Mouse (Mus musculus) right cerebral cortex, postnatal 10 days (tissue): ENCODE results near the gene Gm5485.
A peak's percentile ranks its signal among the peaks of the same experiment; 100 is the strongest.

Experiments used
- DNase-seq, 2 experiments: peaks; one replicate each; pipeline ENCODE4 v3.0.0; 2021; ENCODE audit warnings: low spot score in 2 of 2

The Gm5485 gene

DNA sequence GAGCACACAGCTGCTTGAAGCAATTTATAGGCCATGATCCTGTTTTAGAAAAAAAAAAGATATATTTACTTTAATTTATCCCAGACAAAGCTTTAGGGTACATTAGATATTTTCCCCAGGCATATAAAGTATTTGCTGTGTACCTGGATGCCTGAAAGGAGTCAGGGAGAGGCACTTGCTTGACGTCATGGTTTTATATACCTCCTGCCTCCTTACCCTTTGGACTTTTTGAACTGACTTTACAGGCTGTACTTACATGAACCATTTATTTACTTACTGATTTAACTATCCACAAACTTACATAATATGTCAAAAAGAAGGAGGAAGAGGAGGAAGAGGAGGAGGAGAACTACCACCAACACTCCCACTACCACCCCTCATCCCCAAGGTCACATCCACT is at the start of gene Gm5485:
Gene Gm5485 (minus strand): TSS at position 171 of the 400 bp plus-strand sequence.
- DNase-seq = no peak

DNA sequence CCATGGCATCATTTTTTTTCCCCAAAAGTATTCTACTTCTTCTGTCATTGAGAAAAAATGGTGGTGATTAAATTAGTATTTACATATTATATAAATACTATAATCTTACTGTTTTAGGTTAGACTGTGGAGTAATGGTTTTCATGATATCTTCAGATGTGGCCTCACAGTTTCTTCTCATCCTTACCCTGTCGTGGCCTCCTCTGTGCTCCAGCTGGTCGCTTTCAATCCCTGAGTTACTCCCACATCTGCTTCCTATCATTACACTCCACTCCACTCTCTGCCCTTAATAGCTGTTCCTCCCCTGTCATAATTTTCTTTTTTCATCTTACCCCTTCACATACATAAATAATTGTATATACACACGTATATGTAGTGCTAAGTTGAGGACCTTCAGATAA is 41.0 kb upstream of the Gm5485 start:
- no peak for DNase-seq

DNA sequence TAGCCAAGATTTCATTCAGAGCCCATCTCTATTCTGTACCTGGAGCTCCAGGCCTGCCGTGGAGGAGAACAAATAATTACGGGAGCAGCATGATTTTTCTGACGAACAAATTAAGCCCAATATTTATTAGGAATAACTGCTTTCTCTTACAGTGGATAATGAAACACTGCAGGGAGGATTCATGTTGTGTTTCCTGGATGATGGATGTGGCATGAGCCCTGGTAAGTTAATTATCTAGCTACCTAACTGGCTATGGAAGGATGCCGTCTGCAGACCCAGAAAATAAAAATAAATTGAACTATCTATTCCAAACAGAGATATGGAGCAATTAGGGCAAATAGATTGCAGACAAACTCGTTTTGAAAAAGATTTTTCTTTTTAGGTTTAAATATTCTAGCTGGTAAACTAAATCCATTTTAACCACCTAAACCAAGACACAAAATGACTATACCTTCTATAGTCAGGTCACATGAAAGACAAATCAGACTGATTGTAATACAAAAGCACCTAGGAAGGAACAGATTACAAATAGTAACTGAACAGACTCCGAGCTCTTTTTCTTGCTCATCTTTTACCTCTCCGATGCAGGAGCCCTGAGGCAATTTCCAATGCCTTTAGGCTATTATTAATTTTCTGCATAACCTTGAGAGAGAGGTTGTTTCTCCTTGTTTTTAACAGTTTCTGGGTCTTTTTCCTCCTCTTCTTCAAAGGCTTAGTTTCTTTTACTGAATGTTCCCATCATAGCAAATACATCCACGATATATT is 34.1 kb upstream of the Gm5485 start:
- DNase-seq = no peak

DNA sequence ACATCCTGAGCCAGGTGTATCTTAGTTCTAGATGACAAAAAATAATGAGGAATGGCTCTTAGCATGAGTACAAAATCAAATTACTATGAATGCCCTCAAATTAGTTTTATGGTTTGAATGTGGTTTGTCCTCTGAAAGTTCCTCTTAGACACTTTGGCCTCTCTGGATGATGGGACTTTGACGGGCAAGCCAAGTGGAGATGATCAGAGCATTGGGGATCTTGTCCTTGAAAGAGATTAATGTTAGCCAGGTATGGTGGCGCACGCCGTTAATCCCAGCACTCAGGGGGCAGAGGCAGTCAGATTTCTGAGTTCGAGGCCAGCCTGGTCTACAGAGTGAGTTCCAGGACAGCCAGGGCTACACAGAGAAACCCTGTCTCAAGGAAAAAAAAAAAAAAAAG is 32.4 kb upstream of the Gm5485 start:
- DNase-seq = no peak

DNA sequence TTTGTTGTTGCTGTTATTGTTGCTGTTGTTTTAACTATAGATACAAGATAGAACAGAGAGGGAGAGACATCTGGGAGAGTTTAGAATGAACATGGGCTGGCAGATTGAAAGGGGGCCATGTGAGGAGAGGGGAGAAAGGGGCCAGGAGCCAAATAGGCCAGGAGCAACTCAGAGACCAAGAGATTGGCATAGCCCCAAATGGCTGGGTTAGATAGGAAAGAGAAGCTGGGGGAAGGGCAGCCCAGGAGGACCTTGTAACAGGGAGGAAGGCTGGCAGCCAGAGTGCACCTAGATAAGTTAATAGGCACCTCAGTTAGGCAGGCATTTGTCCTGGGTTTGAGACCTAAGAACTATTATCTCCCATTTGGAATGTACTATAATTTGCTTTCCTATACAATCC is 25.3 kb upstream of the Gm5485 start:
- DNase-seq = no peak

DNA sequence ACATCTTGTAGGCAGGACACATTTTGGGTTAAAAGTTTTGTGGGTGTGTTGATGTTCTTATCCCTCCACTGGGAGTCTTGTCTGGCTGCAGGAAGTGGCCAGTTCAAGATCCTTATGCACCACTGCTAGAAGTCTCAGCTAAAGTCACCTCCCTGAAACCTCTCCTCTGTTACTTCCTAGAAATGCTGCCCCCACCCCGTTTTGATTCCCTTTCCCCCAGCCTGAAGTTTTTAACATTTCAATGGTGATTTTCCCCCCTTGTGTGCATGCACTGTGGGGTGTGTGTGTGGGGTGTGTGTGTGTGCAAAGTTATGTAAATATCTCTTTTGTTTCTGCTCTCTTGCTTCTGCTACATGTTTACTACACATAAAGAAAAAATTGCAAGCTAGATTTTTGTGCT is 23.2 kb upstream of the Gm5485 start:
- no peak for DNase-seq

DNA sequence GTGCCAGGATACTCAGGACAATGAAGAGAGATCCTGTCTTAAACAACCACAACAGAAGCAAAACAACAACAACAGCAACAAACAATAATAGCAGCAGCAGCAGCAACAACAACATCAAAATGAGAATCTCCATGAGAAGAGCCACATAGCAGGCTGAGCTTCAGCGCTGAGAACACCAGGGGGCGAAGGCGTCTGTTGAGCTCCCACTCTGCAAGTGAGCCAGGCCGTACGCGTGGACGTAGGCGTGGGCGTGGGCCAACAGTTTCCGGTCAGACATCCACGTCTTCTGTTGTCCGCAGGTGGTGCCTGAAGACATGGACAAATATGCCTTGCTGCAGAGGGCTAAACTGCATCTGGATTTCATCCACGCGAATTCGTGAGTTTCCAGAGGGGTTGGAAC is 18.8 kb upstream of the Gm5485 start, which contains the start of gene Morc1:
Gene Morc1 (plus strand): TSS at position 211 of the 400 bp plus-strand sequence.
- DNase-seq = no peak

DNA sequence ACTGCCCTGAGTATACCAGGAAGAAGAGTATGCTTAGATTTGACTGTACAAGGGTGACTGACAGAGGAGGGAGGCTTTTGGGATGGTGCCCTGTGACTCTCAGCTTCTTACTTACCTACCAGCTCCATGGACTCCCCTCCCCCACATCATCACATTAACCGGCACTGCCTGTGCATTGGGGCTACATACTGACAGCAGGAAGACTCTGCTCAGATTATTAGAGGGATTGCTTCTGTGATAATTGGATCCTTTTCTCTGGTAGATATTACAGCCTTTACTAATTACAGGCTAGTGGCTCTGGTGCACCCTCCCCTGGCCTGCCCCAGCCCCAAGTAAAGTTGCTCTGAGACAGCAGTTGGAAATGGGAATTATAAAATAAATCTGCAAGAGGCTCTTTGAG is 17.2 kb upstream of the Gm5485 start:
- peak in 1 of 2 experiments; percentile 27 for DNase-seq

DNA sequence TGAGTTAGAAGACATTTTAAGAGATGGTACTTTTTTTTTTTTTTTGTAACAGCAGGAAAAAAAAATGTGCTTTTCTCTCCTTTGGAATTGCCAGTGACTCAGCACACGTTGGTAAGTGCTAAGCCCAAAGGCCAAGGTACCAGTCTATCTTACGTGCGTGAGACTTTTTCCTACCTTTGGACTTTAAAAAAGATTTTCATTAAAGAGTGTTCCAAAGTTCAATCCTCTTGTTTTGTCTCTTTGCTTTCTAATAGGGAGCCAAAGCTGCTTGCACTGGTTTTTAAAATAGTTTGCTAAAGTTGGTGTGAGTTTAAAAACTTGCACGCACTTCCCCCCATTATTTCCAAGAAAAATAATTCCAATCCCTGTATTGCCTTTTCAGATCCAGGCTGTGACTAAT is 11.9 kb upstream of the Gm5485 start:
- no peak for DNase-seq

DNA sequence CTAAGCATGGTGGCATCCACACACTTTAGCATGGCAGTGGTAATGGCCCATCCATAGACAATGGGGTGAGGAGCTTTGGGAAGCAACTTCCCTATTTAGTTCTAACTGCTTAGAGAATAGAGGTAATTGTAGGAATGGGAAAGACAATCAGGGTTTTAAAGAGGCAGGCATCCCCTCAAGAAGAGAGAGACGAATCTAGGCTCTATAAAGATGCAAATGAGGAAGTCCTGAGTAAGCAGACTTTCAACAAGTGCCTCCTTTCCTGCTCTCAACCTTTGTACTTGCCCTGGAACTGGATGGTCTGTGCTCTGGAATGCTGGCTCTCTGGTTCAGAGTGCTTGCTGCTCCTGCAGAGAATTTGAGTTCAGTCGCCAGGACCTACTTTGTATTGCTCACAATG is 10.3 kb upstream of the Gm5485 start:
- DNase-seq = no peak

DNA sequence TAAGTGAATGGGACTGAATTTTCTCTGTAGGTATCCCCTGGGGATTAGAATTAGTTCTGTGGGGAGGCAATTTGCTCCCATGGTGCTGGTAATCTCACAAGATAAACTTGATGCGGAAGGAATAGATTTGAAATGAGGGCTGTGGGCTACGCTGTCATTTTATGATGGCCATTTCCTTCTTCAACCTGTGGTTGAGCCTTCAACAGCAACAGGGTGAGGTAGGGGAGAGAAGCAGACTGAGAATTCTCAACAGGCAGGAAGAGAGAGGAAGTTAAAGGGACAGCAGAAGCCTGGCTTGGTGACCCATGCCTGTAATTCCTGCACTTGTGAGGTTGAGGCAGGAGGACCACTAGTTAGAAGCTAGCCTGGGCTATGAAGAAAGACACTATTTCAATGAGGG is 6.8 kb upstream of the Gm5485 start:
- DNase-seq = no peak

DNA sequence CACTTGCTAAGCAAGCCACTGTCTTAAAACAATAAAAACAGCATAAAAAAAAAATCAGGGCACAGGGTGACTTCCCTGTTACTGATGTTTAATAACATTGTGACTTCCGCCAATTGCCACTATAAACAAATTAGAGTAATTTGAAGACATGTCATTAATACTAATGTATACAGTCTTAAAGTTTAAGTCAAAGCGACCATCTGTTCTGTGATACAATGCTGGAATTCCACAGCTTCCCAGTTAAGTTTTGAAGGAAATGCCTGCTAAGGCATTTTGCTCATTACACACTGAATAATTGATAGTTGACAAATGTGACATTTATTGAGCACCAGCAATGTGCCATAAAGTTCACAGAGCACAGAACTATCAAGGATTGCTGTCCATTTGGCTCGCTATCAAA is 6.3 kb upstream of the Gm5485 start:
- DNase-seq = no peak

DNA sequence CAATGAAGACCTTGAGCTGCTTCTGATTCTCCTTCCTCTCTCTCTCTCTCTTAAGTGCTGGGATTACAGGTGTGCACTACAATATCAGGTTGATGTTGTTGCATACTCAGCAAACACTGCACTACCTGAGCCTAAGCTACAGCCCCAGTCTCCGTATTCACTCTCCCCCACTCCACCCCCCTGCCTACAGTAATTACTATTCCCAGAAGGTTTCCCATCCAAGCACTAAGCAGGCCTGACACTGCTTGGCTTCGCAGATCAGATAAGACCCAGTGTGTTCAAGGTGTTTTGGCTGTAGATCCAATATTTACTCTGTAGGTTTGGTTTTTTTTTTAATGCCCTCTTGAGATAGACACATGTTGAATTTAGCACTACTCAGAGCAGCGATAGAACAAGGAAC is 2.1 kb downstream of the Gm5485 start:
- DNase-seq = no peak

DNA sequence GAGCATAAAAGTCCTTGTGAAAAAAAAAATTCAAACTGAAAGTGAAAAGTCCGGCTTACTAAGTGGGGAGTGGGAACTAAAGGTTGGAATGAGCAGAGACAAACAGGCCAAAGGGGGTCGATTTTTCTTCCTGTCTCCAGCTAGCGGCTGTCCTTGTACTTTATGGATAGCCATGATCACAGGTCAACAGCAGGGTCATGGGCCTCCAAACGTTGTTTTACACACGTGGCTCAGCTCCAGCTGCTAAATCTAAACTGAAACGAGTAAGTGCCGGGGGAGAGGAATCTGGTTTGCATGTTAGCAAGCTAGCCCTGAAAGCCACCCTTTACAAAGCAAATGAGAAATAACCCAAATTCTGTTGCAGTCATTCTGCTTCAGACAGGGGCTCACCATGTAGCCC is 2.6 kb downstream of the Gm5485 start:
- DNase-seq = no peak

DNA sequence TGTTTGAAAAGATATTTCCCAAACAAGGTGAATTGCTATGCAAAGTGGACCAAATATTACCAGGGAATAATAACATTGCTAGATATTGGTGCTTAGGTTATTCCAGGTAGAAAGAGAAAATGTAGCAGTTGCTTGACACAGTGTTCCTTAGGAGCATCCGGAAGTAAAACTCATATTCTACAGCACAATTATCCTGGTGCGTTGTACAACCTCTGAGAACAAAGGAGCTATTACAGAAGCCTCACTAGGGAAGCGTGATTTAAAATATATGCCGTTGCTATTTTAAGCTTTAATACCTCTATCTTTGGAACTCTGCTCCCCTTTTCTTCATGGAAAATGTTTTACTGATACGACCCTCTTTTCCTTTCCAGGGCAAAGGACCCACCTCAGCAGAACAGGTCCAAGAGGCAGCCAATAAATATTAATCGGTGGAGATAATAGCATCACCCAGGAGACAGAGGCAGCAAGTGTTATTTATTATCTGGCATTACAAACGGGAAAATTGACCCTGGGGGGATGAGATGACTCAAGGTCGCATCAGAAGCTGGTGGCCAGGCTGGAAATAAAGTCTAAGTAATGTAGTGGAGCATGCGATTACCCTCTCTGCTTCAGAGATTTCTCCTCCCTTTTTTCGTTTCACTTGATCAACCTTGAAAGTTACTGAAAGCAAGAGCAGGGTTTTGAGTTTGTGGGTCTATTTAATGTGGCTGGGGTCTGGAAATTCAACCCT is 6.4 kb downstream of the Gm5485 start:
- no peak for DNase-seq

DNA sequence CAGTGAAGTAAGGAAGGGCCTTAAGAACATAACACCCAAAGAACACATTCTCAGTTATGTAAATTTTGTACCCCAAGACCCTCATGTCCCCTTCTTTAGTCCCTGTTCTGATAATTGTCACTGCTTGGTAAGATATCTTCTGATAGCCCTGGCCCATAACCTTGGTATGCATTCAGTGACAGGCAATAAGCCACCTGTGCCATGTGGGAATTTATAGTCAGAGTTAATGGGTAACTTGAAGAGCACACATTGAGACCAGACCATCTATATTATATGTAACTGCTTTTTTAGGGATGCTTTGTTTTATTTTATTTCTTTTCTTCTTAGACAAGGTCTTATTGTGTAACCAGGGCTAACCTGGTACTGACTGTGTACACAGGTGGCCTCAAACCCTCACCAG is 8.2 kb downstream of the Gm5485 start:
- no peak for DNase-seq

DNA sequence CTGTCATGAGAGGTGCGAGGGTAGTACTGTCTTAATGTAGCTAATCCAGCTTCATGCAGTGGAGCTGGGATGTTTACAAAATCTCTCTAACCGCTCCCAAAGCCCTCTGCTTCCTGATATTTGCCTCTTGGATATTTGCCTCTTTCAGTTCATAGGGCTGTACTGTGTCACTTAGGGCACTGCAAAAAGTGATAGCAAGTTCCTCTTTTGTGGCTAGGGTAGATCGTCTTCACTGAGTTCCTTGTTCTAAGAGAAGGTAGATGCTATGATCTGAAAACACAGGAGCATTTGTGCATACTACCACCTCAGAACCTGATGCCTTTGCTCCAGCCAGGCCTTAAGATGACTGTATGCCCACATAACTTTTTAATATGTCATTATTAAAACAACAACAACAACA is 8.8 kb downstream of the Gm5485 start:
- no peak for DNase-seq

DNA sequence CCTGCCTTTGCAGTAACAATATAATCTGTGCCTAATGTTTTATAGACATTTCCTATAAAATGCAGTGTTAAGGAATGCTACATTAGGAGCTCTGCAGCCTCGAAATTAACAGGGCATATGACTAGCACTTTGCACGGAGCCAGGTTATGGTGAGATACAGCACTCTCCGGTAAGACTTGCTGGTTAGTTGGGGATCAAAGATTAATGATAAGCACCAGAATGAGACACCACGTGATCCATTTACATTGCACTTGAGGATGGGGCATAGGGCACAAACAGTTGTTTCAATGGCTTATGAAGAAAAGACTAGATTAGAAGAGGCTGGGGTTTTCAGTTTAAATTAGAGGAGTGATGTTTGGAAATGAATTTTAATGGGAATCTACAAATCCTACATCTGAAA is 9.3 kb downstream of the Gm5485 start:
- DNase-seq = no peak

DNA sequence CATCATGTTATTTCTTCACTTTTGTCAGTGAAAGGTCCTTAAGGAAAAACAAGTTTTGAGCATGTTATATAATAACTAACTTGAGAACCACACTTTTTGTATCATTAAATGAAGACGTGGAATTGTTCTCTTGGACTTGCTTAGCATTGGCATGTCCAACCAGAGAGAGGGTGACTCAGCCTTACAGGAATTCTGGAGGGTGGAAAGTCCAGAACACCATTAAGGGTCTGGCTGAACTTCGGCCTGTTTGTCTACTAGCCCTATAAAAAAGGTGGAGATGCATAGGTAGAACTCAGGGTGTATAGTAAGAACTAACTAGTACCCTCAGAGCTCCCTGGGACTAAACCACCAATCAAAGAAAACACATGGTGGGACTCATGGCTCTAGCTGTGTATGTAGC is 16.9 kb downstream of the Gm5485 start:
- no peak for DNase-seq

DNA sequence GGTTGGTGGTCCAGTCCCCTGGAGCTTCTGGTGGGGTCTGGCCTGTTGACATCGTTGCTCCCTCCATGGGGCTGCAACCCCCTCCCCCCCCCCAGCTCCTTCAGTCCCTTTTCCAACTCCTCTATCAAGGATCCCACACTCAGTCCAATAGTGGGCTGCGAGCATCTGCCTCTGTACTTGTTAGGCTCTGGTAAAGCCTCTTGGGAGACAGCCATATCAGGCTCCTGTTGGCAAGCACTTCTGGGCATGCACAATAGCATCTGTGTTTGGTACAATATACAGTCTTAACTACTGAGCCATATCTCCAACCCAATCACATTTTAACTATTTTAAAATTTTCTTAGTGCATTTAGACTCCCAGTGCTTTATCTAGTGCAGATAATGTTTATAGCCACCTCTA is 25.2 kb downstream of the Gm5485 start:
- peak; percentile 25 to 31 for DNase-seq

DNA sequence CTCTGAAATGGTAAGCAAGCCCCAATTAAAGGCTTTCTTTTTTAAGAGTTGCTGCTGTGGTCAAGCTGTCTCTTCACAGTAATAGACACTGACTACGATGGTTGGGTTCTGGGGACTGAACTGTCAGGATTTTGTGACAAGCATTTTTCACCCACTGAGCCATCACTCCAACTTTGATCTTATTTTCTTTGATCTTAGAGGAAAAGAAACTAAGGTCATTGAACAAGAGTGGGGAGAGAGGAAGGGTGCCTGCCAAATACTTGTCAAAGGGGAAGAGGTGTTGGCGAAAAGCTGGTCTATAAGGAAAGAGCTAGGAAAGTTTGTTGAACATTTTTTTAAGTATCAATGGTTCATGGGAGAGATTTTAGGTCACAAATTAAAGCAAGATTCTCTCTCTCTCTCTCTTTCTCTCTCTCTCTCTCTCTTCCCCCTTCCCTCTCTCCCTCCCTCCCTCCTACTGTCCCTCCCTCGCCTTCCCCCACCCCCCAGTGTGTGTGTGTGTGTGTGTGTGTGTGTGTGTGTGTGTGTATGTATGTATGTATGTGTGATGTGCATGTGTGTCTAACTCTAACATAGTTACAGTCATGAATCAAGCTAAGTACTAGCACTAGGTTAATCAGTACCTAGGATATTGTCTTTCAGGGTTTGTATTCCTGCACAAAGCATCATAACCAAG is 28.5 kb downstream of the Gm5485 start:
- no peak for DNase-seq

DNA sequence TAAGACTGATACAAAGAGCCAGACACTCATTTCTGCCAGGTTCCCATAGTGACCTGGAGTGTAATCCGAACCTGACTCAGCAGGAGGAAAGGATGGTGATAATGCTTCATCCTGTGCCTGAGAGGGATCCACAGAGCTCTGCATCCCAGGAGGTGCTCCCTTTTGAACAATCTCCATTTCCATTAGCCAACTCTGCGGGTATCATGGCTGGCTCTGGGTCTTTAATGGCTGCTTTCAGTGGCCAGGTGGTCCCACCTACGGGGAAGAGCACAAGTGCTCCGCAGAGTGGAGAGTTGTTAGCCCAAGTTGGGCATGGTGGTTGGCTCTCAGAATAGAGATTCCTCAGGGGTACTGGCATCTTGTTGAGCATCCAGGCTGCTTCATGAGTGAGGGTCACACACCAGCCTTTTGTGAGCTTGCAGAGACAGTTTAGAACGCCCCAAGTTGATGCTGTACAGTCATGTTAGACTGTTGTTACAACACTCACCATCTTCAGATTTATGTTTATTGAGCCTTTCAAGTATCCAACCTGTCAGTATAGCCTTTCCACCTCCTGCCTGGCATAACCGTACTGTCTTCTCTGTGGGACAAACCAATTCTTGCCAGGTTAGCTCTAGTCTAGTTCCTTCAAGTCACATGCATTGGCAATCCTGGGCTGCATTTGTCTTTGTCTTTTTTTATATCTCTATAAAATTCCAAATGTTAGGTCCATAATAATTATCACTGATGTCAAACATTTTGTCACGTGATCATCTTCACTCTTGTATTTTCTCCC is 38.3 kb downstream of the Gm5485 start:
- DNase-seq = no peak
